Mouse (Mus musculus) small intestine, adult 2 months (tissue): Measurements from ENCODE around the gene Polr3a.

Experiments used
- CTCF ChIP-seq: fragments of 200-500 bp; IDR thresholded peaks from 2 replicates; pipeline ENCODE4 v1.5.1; 2012; ENCODE audit warnings: low read depth, mild to moderate bottlenecking, control low read depth, inconsistent platforms, low read length, moderate library complexity, mixed read lengths; ENCODE audit not compliant: insufficient replicate concordance, insufficient read length; ENCODE audit errors: extremely low read depth
- POLR2A ChIP-seq: fragments of 200-500 bp; IDR thresholded peaks from 2 replicates; pipeline ENCODE4 v1.6.1; 2012; ENCODE audit warnings: low read depth, mild to moderate bottlenecking, control low read depth, inconsistent platforms, low read length, moderate library complexity

- TF ChIP-seq CTCF (no peak), POLR2A (no peak)
Measured at GRCm38 (mm10) chr14:24521597-24521996, 34.7 kb upstream of the Polr3a start.
